Mouse (Mus musculus) embryonic facial prominence, embryonic 15.5 days (tissue): ENCODE results near the gene Mtg1. TPM values are rescaled to one million over a fixed set of nuclear protein-coding genes. Genes with fewer than 3 reads are reported as not detected.
"Not testable (repeated sequence)": the region's sequence is repeated elsewhere in the genome, so short reads cannot be mapped to it uniquely, and the experiment has no call there.

Experiments used
- ATAC-seq: fragments of 200-750 bp; cut with Nextera tagmentation; 2 replicates; pipeline ENCODE4 v1.8.0; 2017; ENCODE audit warnings: low read depth, moderate TSS enrichment; ENCODE audit not compliant: insufficient number of reproducible peaks, low FRiP score, low TSS enrichment
- H3K27ac ChIP-seq: fragments of 300-500 bp; sonication (generic); replicated peaks from 2 replicates; pipeline ENCODE4 v1.5.1; 2015; ENCODE audit warnings: mild to moderate bottlenecking, inconsistent platforms
- H3K27me3 ChIP-seq: fragments of 300-500 bp; sonication (generic); 2 replicates; pipeline ENCODE4 v1.6.1; 2015; ENCODE audit warnings: inconsistent platforms
- H3K36me3 ChIP-seq: fragments of 300-500 bp; sonication (generic); 2 replicates; pipeline ENCODE4 v1.6.1; 2015; ENCODE audit warnings: mild to moderate bottlenecking, inconsistent platforms
- H3K4me1 ChIP-seq: fragments of 300-500 bp; sonication (generic); 2 replicates; pipeline ENCODE4 v1.6.1; 2015; ENCODE audit warnings: inconsistent platforms
- H3K4me2 ChIP-seq: fragments of 300-500 bp; sonication (generic); replicated peaks from 2 replicates; pipeline ENCODE4 v1.6.1; 2015; ENCODE audit warnings: mild to moderate bottlenecking, inconsistent platforms
- H3K4me3 ChIP-seq: fragments of 300-500 bp; sonication (generic); replicated peaks from 2 replicates; pipeline ENCODE4 v1.5.1; 2015; ENCODE audit warnings: mild to moderate bottlenecking, inconsistent platforms
- H3K9ac ChIP-seq: fragments of 300-500 bp; sonication (generic); 2 replicates; pipeline ENCODE4 v1.6.1; 2015; ENCODE audit warnings: inconsistent platforms
- H3K9me3 ChIP-seq: fragments of 300-500 bp; sonication (generic); replicated peaks from 2 replicates; pipeline ENCODE4 v1.6.1; 2016; ENCODE audit warnings: inconsistent platforms
- WGBS: fragments of 180-500 bp; shearing (Covaris S2); methylation state at CpG from one replicate; pipeline ENCODE4 v1.1.7; 2015; 5-methylcytosine and 5-hydroxymethylcytosine counted together
- polyA plus RNA-seq: library from polyadenylated mRNA; unstranded; fragments of >200 nt; fragmentation: Nextera tagmentation; extraction: Ambion mirVana; gene quantifications from 2 replicates; pipeline ENCODE4 v1.2.1, GENCODE M21; 2015

The Mtg1 gene
- polyA plus RNA-seq, 1 experiment from 2014 or later = 22.2 TPM

DNA sequence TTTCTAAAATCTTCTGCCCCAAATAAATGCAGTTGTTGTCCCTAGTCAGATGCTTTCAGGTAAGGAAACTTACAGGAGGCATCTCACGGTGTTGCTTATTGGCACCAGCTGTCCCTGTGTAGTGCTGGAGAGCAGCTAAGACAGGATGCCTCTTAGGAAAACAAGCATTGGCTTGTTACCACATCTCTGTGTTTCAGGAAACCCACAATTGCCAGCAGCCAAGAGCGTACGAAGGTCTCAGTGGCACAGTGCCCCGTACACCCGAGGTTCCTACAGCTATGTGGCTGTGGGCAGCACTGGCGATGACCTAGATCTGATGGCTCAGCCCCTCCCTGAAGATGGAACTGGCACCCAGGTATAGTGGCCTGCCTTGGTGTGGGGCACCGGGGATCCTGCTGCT lies 5.2 kb upstream of the Mtg1 start:
- H3K9ac ChIP-seq, ATAC-seq, H3K4me3 ChIP-seq, H3K4me1 ChIP-seq, H3K9me3 ChIP-seq, H3K27me3 ChIP-seq, H3K4me2 ChIP-seq, H3K27ac ChIP-seq: not testable (repeated sequence)
- 83% methylated on average over 7 of the region's 7 CpGs for WGBS
- peaks cover 29% of the 10 kb centered on the region for H3K36me3 ChIP-seq

DNA sequence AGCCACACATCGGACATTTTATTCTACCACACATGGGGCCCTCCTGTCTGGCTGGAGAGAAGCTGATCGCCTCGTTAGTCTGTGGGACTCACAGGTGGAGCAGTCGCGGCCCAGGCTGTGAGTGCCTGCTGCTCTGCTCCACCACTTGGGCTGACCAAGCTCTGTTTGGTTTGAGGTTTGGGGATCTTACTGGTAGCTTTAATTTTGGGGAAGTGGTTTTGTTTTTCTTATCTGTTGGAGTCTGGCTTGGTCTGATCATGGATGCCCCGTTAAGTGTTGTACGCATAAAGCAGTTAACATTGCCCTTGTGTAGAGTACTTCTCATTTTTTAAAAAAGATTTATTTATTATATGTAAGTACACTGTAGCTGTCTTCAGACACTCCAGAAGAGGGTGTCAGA lies 3.3 kb upstream of the Mtg1 start:
- H3K9ac ChIP-seq, H3K27me3 ChIP-seq, H3K4me2 ChIP-seq, H3K27ac ChIP-seq, ATAC-seq, H3K9me3 ChIP-seq, H3K4me3 ChIP-seq, H3K4me1 ChIP-seq: not testable (repeated sequence)
- 94% methylated on average over 7 of the region's 7 CpGs for WGBS
- H3K36me3 ChIP-seq = peaks cover 24% of the 10 kb centered on the region

DNA sequence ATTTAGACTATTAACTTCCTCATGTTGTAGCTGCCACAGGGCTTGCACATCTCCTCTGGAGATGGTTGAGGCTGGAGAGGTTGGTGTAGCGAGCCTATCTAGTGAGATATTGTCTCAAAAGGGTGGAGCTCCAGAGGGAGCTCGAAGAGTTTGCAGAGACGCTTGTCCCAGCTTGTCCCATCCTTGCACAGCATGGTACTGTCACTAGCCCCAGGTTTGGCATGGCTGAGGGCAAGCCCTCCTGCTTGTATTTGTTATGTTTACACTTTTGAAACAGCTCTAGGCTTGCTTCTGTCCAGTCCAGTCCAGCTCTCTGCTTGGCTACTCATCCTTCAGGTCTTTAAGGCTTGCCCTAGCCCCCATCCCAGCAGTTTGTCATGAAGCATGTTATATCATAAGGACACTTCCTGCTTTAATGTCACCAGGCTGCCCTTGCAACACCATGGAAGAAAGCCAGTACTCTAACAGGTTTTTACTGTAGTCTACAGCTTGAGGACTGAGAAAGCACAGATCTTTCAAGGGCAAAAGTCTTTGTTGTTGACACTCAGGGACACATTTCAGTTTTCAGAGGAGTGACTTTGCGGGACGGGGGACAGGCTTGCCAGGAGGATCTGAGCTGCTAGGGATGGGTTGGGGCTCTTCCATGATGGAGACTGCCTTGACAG lies 2.1 kb upstream of the Mtg1 start:
- no peak overlapping the region for H3K4me2 ChIP-seq
- 78% methylated on average over 5 of the region's 5 CpGs for WGBS
- no peak overlapping the region for H3K9ac ChIP-seq
- H3K27ac ChIP-seq = no peak overlapping the region
- H3K27me3 ChIP-seq = no peaks in the 10 kb centered on the region
- ATAC-seq = no peak
- peaks cover 4% of the 10 kb centered on the region; the same call in 1 of the 2 replicates for H3K4me1 ChIP-seq
- no peak overlapping the region for H3K4me3 ChIP-seq
- H3K36me3 ChIP-seq = peaks cover 17% of the 10 kb centered on the region
- no peaks in the 10 kb centered on the region for H3K9me3 ChIP-seq

DNA sequence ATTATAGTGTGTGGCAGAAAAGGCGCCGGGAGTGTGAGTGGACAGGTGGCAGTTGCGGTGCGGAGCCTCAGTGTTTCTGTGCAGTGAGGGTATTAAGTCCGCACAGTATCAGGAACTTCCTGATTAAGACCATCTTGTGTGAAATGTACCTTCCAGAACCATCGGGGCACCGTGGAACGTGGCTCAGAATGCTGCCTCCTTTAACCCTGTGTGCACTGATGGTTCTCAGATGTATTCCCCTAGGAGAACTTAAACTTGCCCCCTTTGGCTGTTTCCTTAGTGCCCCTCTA lies 602 bp downstream of the Mtg1 start:
- H3K4me3 ChIP-seq = peak overlapping the region; percentile 60
- no peaks in the 10 kb centered on the region for H3K9me3 ChIP-seq
- H3K9ac ChIP-seq = peak overlapping the region; percentile 66
- H3K36me3 ChIP-seq = peaks cover 9% of the 10 kb centered on the region
- ATAC-seq = no peak
- H3K4me2 ChIP-seq = peak overlapping the region; percentile 83
- H3K4me1 ChIP-seq = peaks cover 4% of the 10 kb centered on the region; the same call in 1 of the 2 replicates
- H3K27ac ChIP-seq = peak overlapping the region; percentile 85
- no peaks in the 10 kb centered on the region for H3K27me3 ChIP-seq
- WGBS = under 1% methylated on average over 8 of the region's 8 CpGs

DNA sequence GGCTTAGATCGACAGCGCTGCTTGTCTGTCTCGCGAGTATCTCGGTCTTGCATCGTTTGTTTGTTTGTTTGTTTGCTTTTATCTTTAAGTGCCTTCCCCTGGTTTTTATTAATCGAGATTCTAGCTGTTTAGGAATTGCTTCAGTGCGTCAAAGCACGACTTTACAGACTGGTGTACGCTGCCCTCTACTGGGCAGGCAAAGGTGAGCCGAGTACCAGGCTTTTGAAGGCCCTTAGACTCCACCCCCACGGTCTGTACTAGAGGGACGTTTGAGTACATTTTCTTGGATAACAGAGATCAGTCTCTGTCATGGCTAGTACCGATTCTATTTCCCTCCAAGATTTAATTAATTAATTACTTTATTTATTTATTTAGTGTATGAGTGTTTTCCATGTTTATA lies 4.0 kb downstream of the Mtg1 start:
- Histone ChIP-seq H3K9ac (no peak overlapping the region), H3K4me2 (no peak overlapping the region)

DNA sequence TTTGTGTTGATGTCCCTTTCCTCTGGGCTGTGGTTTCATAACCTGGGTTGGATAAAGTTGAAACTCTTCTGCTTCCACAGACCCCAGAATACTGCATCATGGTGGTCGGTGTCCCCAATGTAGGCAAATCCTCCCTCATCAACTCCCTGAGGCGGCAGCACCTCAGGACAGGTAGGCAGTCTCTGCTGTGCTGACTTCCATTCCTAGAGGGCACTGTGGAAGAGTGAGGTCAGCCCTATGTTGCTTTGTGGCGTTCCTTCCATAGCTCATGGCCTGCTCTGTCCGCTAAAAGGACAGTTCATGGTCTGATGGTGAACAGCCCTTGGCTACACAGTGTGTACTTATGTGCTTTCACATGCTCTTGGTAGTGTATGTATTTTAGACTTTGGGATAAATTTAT lies 7.2 kb downstream of the Mtg1 start:
- no peak overlapping the region for H3K4me3 ChIP-seq
- no peak overlapping the region for H3K4me2 ChIP-seq
- H3K9me3 ChIP-seq = no peaks in the 10 kb centered on the region
- 80% methylated on average over 4 of the region's 4 CpGs for WGBS
- no peaks in the 10 kb centered on the region for H3K27me3 ChIP-seq
- ATAC-seq = no peak
- H3K36me3 ChIP-seq = peaks cover 5% of the 10 kb centered on the region; the same call in 1 of the 2 replicates
- no peak overlapping the region for H3K9ac ChIP-seq
- H3K27ac ChIP-seq = no peak overlapping the region
- H3K4me1 ChIP-seq = no peaks in the 10 kb centered on the region

More for the DNA sequence above, 4.0 kb downstream of the Mtg1 start:
- H3K27ac ChIP-seq = no peak overlapping the region
- no peak overlapping the region for H3K4me3 ChIP-seq
- H3K27me3 ChIP-seq = no peaks in the 10 kb centered on the region
- H3K36me3 ChIP-seq = no peaks in the 10 kb centered on the region
- peaks cover 4% of the 10 kb centered on the region; the same call in 1 of the 2 replicates for H3K4me1 ChIP-seq
- H3K9me3 ChIP-seq = no peaks in the 10 kb centered on the region
- no peak for ATAC-seq
- WGBS = 3% methylated on average over 14 of the region's 14 CpGs

DNA sequence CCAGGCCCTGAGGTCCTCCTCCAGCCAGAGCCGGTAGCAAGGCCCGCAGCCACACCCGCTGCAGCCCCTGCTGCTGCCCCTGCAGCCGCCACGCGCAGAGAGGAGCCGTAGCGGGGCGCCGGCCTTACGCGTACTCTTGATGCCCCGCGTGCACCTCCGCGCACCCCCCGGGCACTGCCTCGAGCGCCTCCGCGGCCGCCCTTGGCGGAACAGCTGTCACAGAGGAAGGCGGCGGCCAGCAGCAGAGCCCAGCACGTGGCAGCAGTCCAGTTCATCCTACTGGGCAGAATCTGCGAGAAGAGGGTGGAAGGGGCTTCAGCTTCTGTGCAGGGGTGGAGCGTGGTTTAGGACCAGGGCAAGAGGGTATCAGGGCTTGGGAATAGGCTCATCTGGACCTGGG lies 16.0 kb downstream of the Mtg1 start:
- no peak overlapping the region for H3K9ac ChIP-seq
- H3K27me3 ChIP-seq = peaks cover 38% of the 10 kb centered on the region
- no peak overlapping the region for H3K27ac ChIP-seq
- ATAC-seq = no peak
- H3K36me3 ChIP-seq = no peaks in the 10 kb centered on the region
- peak overlapping the region; percentile 11; the same call in 1 of the 2 replicates for H3K4me3 ChIP-seq
- peaks cover 11% of the 10 kb centered on the region for H3K4me1 ChIP-seq
- no peaks in the 10 kb centered on the region for H3K9me3 ChIP-seq
- WGBS = 4% methylated on average over 28 of the region's 28 CpGs
- H3K4me2 ChIP-seq = peak overlapping the region; percentile 43

DNA sequence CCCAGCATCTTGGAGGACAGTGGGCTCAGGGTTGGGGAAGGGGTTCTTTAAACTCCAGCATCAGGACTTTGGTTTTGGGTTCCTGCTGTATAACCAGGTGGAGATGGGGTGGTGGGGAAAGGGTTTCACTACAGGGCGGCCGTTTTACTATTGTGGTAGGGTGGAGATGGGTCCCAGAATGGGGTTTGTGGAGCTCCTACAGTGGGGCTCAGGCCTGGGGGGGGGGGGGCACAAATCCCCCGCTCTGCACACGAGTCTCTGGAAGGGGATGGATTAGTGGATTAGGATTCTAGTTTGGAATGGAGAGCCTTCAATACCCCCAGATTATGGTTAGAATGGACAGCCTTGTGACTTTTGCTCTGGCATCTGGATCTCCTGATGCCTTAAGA lies 16.5 kb downstream of the Mtg1 start:
- Histone ChIP-seq H3K9me3 (no peaks in the 10 kb centered on the region), H3K4me2 (peak overlapping the region; percentile 46), H3K27me3 (peaks cover 41% of the 10 kb centered on the region), H3K36me3 (no peaks in the 10 kb centered on the region), H3K27ac (no peak overlapping the region), H3K4me1 (peaks cover 11% of the 10 kb centered on the region), H3K9ac (no peak overlapping the region), H3K4me3 (peak overlapping the region; percentile 30)
- 19% methylated on average over 4 of the region's 4 CpGs for WGBS
- no peak for ATAC-seq

DNA sequence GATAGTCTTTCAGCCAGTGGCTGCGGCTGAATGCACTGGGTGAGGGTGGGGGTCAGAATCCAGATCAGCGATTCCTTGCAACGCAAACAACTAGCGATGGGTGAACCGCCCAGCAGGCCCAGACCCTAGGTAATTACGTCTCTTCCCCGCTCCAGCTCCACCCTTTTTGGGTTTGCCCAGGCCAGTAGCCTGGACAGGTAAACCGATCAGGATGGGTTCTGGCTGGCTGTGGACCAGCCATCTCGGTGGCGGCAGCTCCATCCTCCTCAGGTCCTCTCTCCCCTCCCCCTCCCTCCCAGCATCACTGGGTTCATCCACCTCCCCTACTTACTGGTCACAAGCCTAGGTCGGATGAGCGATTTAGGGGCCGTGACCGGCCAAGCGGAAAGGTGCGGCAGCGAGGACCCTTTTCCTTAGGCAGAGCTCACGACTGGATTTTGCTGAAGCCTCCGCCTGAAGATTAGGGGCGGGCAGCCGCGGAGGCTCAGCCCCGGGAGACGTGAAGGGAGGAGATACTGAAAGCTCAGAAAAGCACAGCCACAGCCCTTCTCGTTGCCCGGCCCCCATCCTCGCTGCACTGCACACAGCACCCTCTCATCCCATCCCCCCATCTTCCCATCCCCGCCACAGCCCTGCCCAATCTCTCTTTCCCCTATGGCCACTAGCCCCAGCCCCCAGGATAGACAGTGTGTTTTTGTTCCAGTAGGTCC lies 17.0 kb downstream of the Mtg1 start, which contains the start of gene Sprn:
Gene Sprn (minus strand): TSS at position 660 of the 710 bp plus-strand sequence.
- Histone ChIP-seq H3K36me3 (no peaks in the 10 kb centered on the region), H3K9me3 (no peaks in the 10 kb centered on the region), H3K9ac (no peak within 1 kb of the TSS), H3K4me2 (peak within 1 kb of the TSS; percentile 46), H3K4me3 (peak within 1 kb of the TSS; percentile 30), H3K27ac (no peak within 1 kb of the TSS), H3K27me3 (peaks cover 44% of the 10 kb centered on the region), H3K4me1 (peaks cover 11% of the 10 kb centered on the region)
- 3% methylated on average over 28 of the region's 28 CpGs for WGBS
- no peak for ATAC-seq

DNA sequence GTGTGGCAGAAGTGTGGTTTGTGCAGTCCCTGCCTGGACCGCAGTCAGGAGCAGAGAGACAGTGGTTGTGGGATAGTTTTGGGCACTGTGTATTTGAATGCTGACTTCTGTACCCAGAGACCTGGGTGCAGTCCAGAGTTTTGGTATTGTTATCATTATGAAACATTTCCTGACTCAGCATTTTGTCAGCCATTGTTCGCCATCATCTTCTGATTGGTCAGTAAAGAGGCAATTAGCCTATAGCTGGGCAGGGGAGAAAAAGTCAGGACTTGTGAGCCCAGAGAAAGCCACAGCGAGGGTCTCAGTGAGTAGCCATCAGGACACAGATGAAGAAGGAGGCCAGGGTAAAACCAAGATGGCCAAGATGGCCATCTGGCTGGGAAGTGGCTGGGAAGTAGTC lies 23.0 kb downstream of the Mtg1 start:
- H3K27ac ChIP-seq = no peak overlapping the region
- H3K4me1 ChIP-seq = no peaks in the 10 kb centered on the region
- 81% methylated on average over 3 of the region's 3 CpGs for WGBS
- H3K4me3 ChIP-seq = no peak overlapping the region
- no peak overlapping the region for H3K9ac ChIP-seq
- H3K4me2 ChIP-seq = no peak overlapping the region
- no peak for ATAC-seq
- peaks cover 11% of the 10 kb centered on the region for H3K27me3 ChIP-seq
- H3K36me3 ChIP-seq = no peaks in the 10 kb centered on the region
- no peaks in the 10 kb centered on the region for H3K9me3 ChIP-seq

DNA sequence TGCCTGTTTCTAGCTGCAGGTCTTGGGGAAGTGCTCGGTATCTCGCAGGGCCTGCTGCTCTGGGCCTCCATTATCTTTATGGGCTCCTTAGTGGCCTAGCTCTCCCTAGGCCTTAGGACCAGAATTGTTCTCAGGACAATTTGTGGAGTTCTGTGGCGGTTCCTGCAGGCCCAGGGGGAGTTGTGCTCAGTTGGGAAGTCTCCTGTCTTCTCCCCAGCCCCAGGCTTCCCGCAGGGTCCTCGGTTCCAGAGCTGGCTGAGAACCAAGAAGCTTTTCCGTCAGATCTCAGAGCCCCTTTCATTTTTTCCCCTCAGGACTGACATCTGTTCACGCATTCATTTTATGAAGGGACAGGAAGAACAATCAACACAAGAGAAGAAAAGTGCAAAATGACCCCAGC lies 27.3 kb downstream of the Mtg1 start, which contains the start of gene Olfr522:
Gene Olfr522 (minus strand): TSS at position 101 of the 400 bp plus-strand sequence.
- H3K4me2 ChIP-seq = no peak within 1 kb of the TSS
- H3K4me3 ChIP-seq = no peak within 1 kb of the TSS
- H3K9me3 ChIP-seq = no peaks in the 10 kb centered on the region
- H3K27ac ChIP-seq = no peak within 1 kb of the TSS
- H3K27me3 ChIP-seq = no peaks in the 10 kb centered on the region
- no peak within 1 kb of the TSS for H3K9ac ChIP-seq
- no peak for ATAC-seq
- H3K4me1 ChIP-seq = no peaks in the 10 kb centered on the region
- H3K36me3 ChIP-seq = no peaks in the 10 kb centered on the region
- 65% methylated on average over 7 of the region's 7 CpGs for WGBS

DNA sequence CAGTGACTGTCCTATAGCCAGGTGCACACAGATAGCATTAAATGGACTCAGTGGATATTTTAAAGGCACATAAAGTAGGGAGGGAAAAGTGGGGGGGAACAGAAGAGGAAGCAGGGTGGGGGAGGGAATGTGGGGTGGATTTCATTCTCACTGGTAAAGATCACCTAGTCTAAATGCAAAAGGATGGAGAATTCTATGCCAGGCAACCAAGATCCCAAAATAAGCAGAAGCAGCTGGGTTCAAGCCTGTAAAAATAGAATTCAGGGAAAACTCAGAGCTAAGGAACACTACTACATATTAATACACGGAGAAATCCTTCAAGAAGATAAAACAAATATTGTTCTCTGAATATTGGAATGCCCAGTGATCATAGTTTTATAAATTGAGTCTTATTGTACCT lies 30.6 kb downstream of the Mtg1 start:
- no peaks in the 10 kb centered on the region for H3K4me1 ChIP-seq
- no peak overlapping the region for H3K27ac ChIP-seq
- WGBS = 61% methylated on average over 1 of the region's 1 CpGs
- H3K4me3 ChIP-seq = no peak overlapping the region
- no peaks in the 10 kb centered on the region for H3K9me3 ChIP-seq
- ATAC-seq = no peak
- H3K36me3 ChIP-seq = no peaks in the 10 kb centered on the region
- H3K9ac ChIP-seq = no peak overlapping the region
- H3K4me2 ChIP-seq = no peak overlapping the region
- H3K27me3 ChIP-seq = no peaks in the 10 kb centered on the region
